8 mouse cellular contexts compared by ENCODE assay signal in genomic region chr19:28989515-28989914, GRCm38 (mm10). TPM values are rescaled to one million over a fixed set of nuclear protein-coding genes. Genes with fewer than 3 reads are reported as not detected.
A peak's percentile ranks its signal among the peaks of the same experiment; 100 is the strongest.
DNase-seq lines count a peak whose midpoint lies in the region; ATAC-seq and TF ChIP-seq lines count a peak whose summit lies in the region.

No protein-coding gene starts in this region.

- no peaks in the 10 kb centered on the region for H3K36me3 ChIP-seq in lung, postnatal 0 days (ENCODE audit: insufficient read depth, low read length)
- H3K36me3 ChIP-seq in forebrain, embryonic 10.5 days (replicated peaks) = peaks cover 24% of the 10 kb centered on the region
- peaks cover 21% of the 10 kb centered on the region for H3K36me3 ChIP-seq in limb, embryonic 12.5 days
- H3K36me3 ChIP-seq in splenic B cell, adult 2 months (ENCODE audit: control insufficient read depth, insufficient read depth, low read length, poor library complexity, severe bottlenecking) = peaks cover 4% of the 10 kb centered on the region; the same call in 1 of the 2 replicates

- peak overlapping the region; percentile 84 for H3K9ac ChIP-seq in lung, postnatal 0 days (replicated peaks; ENCODE audit: low read depth)
- peak overlapping the region; percentile 86 for H3K9ac ChIP-seq in limb, embryonic 12.5 days (replicated peaks)

- H3K4me3 ChIP-seq in lung, postnatal 0 days (ENCODE audit: low read depth, low read length) = peak overlapping the region; percentile 84
- H3K4me3 ChIP-seq in forebrain, embryonic 10.5 days = peak overlapping the region; percentile 96
- peak overlapping the region; percentile 90 for H3K4me3 ChIP-seq in limb, embryonic 12.5 days (replicated peaks)

- H3K4me1 ChIP-seq in lung, postnatal 0 days (ENCODE audit: insufficient read depth, low read depth, low read length) = no peaks in the 10 kb centered on the region
- peaks cover 17% of the 10 kb centered on the region for H3K4me1 ChIP-seq in forebrain, embryonic 10.5 days
- peaks cover 9% of the 10 kb centered on the region for H3K4me1 ChIP-seq in limb, embryonic 12.5 days (replicated peaks)

- peak overlapping the region; percentile 96 for H3K27ac ChIP-seq in lung, postnatal 0 days (ENCODE audit: low read length)
- peak overlapping the region; percentile 95 for H3K27ac ChIP-seq in forebrain, embryonic 10.5 days
- peak overlapping the region; percentile 92; the same call in 1 of the 2 replicates for H3K27ac ChIP-seq in limb, embryonic 12.5 days

- H3K4me2 ChIP-seq in lung, postnatal 0 days (replicated peaks; ENCODE audit: low read depth, low read length) = peak overlapping the region; percentile 63
- peak overlapping the region; percentile 67 for H3K4me2 ChIP-seq in limb, embryonic 12.5 days

- H3K27me3 ChIP-seq in lung, postnatal 0 days (replicated peaks; ENCODE audit: insufficient read depth, low read length) = no peaks in the 10 kb centered on the region
- no peaks in the 10 kb centered on the region for H3K27me3 ChIP-seq in forebrain, embryonic 10.5 days (ENCODE audit: poor library complexity, severe bottlenecking)
- H3K27me3 ChIP-seq in limb, embryonic 12.5 days = no peaks in the 10 kb centered on the region
- H3K27me3 ChIP-seq in splenic B cell, adult 2 months (ENCODE audit: control insufficient read depth, insufficient read depth, low read length, poor library complexity, severe bottlenecking) = no peaks in the 10 kb centered on the region

- DNase-seq in lung, postnatal 0 days (ENCODE audit: low spot score) = no peak
- DNase-seq in lung, postnatal 4 days = no peak
- DNase-seq in forebrain, embryonic 10.5 days (ENCODE audit: extremely low spot score, low spot score) = no peak
- peak; percentile 6 for DNase-seq in splenic B cell, adult 2 months (ENCODE audit: low read depth, low spot score)
- DNase-seq in thymus, postnatal 0 days (ENCODE audit: low spot score) = no peak
- DNase-seq in urinary bladder, postnatal 4 days (ENCODE audit: low spot score in 2 of 2) = no peak
- no peak for DNase-seq in lung, postnatal 14 days

- TF ChIP-seq EP300 in lung, postnatal 0 days (IDR thresholded peaks at IDR 0.05) = no peak

- TF ChIP-seq CTCF in lung, postnatal 0 days (IDR thresholded peaks at IDR 0.05) = no peak

- WGBS in lung, postnatal 0 days = 40% methylated on average over 8 of the region's 8 CpGs
- 77% methylated on average over 8 of the region's 8 CpGs for WGBS in forebrain, embryonic 10.5 days
- WGBS in limb, embryonic 12.5 days = 63% methylated on average over 8 of the region's 8 CpGs

- no peaks in the 10 kb centered on the region; the same call in 1 of the 2 replicates for H3K9me3 ChIP-seq in lung, postnatal 0 days (ENCODE audit: low read length)
- no peaks in the 10 kb centered on the region for H3K9me3 ChIP-seq in forebrain, embryonic 10.5 days
- H3K9me3 ChIP-seq in limb, embryonic 12.5 days = no peaks in the 10 kb centered on the region

- no peak for ATAC-seq in lung, postnatal 0 days
- no peak for ATAC-seq in limb, embryonic 12.5 days (ENCODE audit: insufficient number of reproducible peaks, insufficient read depth, low FRiP score, low TSS enrichment, low read depth)

RNA-seq across cellular contexts. Expression of gene Cdc37l1, which starts 0.6 kb away (rescaled TPM):
- 21.2 and 23.4 TPM in 2 replicates for polyA plus RNA-seq in lung, postnatal 0 days (2015; fragmentation: Nextera tagmentation; extraction: Ambion mirVana)
- polyA plus RNA-seq in forebrain, embryonic 10.5 days (2016; fragmentation: Nextera tagmentation; extraction: Ambion mirVana) = 37.2 and 37.6 TPM in 2 replicates
- polyA plus RNA-seq in limb, embryonic 12.5 days (2016; fragmentation: Nextera tagmentation; extraction: Ambion mirVana) = 48.2 and 48.8 TPM in 2 replicates
- 27.2 and 32.2 TPM in 2 replicates for polyA plus RNA-seq in thymus, postnatal 0 days (2015; fragmentation: Nextera tagmentation; extraction: Ambion mirVana)

RNA-seq across cellular contexts. Expression of gene 4430402I18Rik, which starts 21.9 kb away (rescaled TPM):
- 5.9 and 6.7 TPM in 2 replicates for polyA plus RNA-seq in lung, postnatal 0 days (2015; fragmentation: Nextera tagmentation; extraction: Ambion mirVana)
- polyA plus RNA-seq in forebrain, embryonic 10.5 days (2016; fragmentation: Nextera tagmentation; extraction: Ambion mirVana) = 0.25 and 0.46 TPM in 2 replicates
- 0.33 and 0.44 TPM in 2 replicates for polyA plus RNA-seq in limb, embryonic 12.5 days (2016; fragmentation: Nextera tagmentation; extraction: Ambion mirVana)
- 0.42 and 0.83 TPM in 2 replicates for polyA plus RNA-seq in thymus, postnatal 0 days (2015; fragmentation: Nextera tagmentation; extraction: Ambion mirVana)

RNA-seq across cellular contexts. Expression of gene Plpp6, which starts 25.8 kb away (rescaled TPM):
- 9.8 and 9.9 TPM in 2 replicates for polyA plus RNA-seq in lung, postnatal 0 days (2015; fragmentation: Nextera tagmentation; extraction: Ambion mirVana)
- polyA plus RNA-seq in forebrain, embryonic 10.5 days (2016; fragmentation: Nextera tagmentation; extraction: Ambion mirVana) = 3.0 and 3.4 TPM in 2 replicates
- 5.3 and 6.7 TPM in 2 replicates for polyA plus RNA-seq in limb, embryonic 12.5 days (2016; fragmentation: Nextera tagmentation; extraction: Ambion mirVana)
- polyA plus RNA-seq in thymus, postnatal 0 days (2015; fragmentation: Nextera tagmentation; extraction: Ambion mirVana) = 8.5 TPM in 2 replicates

RNA-seq across cellular contexts. Expression of gene Ak3, which starts 58.2 kb away (rescaled TPM):
- 79.3 and 81.1 TPM in 2 replicates for polyA plus RNA-seq in lung, postnatal 0 days (2015; fragmentation: Nextera tagmentation; extraction: Ambion mirVana)
- polyA plus RNA-seq in forebrain, embryonic 10.5 days (2016; fragmentation: Nextera tagmentation; extraction: Ambion mirVana) = 82.9 and 85.3 TPM in 2 replicates
- 71.8 and 73.2 TPM in 2 replicates for polyA plus RNA-seq in limb, embryonic 12.5 days (2016; fragmentation: Nextera tagmentation; extraction: Ambion mirVana)
- 56.1 and 59.4 TPM in 2 replicates for polyA plus RNA-seq in thymus, postnatal 0 days (2015; fragmentation: Nextera tagmentation; extraction: Ambion mirVana)
